Mouse (Mus musculus): ENCODE measurements around the gene Kcnd2. TPM values are rescaled to one million over a fixed set of nuclear protein-coding genes. Genes with fewer than 3 reads are reported as not detected.
"Not testable (repeated sequence)": the region's sequence is repeated elsewhere in the genome, so short reads cannot be mapped to it uniquely, and the experiment has no call there.

Gene Kcnd2
- polyA plus RNA-seq (2017; shearing (Covaris generic)), result not detected

- no peak for ATAC-seq
Observed at GRCm38 (mm10) chr6:21215491-21216191, at the start of gene Kcnd2. Gene Kcnd2 (plus strand): TSS chr6:21215503.

DNA sequence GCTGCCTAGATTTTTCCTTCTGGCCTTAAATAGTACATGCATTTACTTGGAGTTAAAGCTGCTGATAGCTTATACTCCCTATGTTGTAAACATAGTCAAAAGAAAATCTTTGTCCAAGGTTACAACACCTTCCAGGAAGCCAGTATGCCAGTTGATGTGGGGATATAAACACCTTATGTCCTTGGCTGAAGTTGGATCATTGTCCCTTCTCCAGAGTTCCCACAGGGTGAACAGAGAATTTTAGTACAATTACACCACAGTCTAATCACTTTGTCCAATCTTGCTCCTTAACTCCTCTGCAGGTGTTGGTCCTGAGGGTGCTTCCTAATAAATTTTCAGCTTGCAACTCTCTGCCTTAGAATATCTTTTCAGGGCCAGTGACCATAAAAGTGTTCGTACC, 48.7 kb upstream of the Kcnd2 start:
- ATAC-seq, result no peak

DNA sequence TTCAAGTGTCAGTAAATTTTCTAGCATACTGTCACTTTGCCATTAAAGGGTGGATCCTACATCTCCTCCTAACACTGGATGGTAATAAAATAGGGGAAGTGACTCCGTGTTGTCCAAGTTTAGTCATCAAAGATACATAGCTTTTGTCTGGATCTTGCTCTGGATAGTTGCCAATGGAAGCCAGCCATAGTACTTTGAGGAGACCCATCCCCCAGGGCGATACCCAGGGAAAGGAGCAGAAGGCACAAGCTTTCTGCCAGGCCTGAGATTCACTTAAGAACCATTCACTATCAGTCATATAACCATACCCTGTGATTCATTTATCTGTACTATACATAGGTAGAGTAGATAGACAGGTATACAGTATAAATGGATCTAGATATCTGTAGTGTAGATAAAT, 20.0 kb upstream of the Kcnd2 start:
- ATAC-seq, result no peak

- no peak for ATAC-seq
Observed at GRCm38 (mm10) chr6:21213865-21214672, 1.2 kb upstream of the Kcnd2 start.

DNA sequence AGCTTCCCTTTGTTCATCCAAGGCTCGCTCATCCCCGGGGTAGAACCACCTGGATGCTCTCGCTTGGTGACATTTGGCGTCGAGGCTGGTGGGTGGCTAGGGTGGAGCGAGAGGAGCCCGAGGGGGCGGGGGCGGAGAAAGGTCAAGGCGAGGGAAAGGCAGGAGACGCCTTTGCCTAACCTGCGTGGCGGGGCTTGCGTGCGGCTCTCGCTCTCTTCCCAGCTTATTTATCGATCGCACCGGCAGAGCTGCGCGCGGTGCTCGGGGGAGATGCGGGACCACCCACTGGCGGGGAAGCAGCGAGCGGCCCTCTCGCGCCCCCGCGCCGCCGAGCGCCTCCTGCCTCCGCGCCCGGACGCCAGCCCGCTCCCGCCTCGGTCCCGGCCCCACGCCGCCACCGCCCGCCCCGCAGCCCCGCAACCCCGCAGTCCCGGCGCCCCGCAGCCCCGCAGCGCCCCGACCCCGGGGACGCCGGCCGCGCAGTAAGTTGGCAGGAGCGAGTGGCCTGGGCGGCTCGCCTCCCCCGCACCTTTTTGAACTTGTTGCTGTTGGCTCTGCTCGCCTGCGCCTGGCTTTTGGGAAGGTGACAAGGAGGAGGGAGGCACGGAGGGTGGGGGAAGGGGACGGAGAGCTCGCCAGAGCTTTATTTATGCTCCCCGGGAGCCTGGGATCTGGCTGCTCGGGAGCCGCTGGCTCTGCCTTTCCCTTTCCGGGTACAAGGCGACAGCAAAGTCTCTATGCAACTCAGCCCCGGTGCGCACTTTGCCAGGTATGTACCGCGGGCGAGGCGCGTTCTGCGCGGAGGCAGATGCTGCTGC, 421 bp upstream of the Kcnd2 start:
- ATAC-seq, result no peak

GRCm38 (mm10) chr6:21216206-21217020, 1.1 kb downstream of the Kcnd2 start:
- no peak for ATAC-seq

GRCm38 (mm10) chr6:21217156-21217555, 1.9 kb downstream of the Kcnd2 start:
- no peak for ATAC-seq

DNA sequence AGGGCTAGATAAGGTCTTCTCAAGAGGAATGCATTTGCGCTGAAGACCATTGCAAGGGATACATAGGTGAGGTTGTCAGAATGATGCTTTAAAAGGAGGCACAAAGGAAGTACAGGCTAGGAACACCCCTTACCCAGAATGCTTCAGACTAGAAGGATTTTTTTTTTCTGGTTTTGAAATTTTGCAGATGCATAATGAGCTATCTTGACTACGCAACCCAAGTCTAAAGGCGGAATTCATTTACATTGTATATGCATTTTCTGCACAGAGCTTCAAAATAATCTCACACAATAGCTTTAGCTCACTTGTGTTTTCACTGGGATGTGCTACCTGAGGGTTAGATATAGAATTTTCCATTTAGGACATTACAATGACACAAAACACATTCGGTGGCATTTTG, 10.8 kb downstream of the Kcnd2 start:
- no peak for ATAC-seq

GRCm38 (mm10) chr6:21259031-21259430, 43.7 kb downstream of the Kcnd2 start:
- ATAC-seq, result no peak

DNA sequence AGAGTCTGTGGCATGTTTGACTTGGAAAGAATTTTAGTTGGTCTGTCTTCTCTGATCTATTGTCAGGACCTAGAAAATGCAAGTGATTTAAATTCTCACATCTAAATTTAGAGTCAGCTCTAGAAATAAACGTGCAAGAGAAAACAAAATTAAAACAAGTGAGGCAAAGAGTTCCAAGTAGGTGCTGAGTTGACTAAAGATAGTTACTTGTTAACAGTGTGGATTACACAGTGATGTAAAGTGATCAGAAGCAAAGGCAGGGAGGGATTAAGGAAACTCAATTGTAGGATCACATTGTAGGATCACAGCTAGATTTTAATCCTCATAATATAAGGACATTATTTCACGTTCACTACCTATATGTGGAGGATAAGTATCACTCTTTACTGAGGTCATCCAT, 52.6 kb downstream of the Kcnd2 start:
- no peak for ATAC-seq

- ATAC-seq, result no peak
Observed at GRCm38 (mm10) chr6:21277343-21277933, 62.1 kb downstream of the Kcnd2 start.

DNA sequence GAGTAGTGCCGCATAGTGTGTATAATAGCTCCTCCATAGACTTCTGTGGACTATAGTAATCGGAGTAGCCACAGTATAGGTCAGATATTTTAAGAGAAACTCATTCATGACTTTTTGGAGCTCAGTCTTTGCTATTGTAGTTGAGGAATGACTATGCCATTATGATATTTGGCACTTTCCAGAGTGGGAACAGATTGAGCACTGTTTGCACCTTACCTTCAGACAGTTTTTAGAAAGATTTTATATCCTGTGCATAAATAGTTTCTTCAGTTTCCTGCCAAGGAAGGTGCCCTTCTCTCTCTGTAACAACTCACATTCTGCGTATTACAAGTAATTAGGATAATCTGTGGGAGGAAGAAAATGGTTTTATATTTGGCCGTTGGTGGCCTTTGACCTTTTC, 89.6 kb downstream of the Kcnd2 start:
- ATAC-seq, result no peak

- ATAC-seq, result no peak
Observed at GRCm38 (mm10) chr6:21310159-21310558, 94.9 kb downstream of the Kcnd2 start.

DNA sequence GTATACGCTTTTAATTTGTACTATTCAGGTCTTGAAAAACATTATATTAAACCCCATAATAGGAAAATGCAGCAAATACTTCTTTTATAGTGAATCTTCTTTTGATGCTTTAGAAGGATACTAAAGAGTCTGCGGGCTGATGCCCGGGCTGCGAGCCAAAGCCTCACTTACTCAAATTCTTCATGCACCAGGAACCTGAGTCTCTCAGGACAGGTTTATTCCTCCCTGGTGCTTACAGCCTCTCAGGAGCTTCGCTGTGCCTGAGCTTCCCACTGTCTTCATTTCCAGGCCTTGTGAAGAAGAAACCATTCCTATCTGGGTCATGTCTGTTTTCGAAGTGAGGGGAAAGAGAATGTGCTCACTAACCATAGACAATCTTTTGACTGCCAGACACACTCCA, 106.1 kb downstream of the Kcnd2 start:
- ATAC-seq, result no peak

GRCm38 (mm10) chr6:21322211-21322610, 106.9 kb downstream of the Kcnd2 start:
- no peak for ATAC-seq

DNA sequence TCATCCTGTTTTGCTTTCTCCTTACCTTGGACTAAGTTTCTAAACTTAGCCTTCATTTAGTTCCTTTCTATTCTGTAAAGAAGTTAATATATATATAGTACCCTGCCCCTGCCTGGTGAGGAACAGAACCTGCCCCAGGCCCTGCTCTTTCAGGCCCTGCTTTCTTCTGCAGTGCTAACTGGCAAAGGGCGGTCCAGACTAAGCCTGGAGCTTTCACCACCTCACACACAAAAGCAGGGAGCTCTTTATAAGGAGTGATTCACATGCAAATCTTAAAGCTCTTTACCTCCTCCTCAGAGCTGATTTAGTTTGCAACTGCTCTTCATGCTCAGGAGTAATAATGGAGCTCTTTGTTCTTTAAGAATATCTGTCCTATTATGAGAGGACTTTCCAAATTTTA, 109.9 kb downstream of the Kcnd2 start:
- no peak for ATAC-seq

GRCm38 (mm10) chr6:21327081-21327737, 111.9 kb downstream of the Kcnd2 start:
- no peak for ATAC-seq

- not testable (repeated sequence) for ATAC-seq
Observed at GRCm38 (mm10) chr6:21385298-21385697, 170.0 kb downstream of the Kcnd2 start.

- ATAC-seq, result no peak
Observed at GRCm38 (mm10) chr6:21391776-21392175, 176.5 kb downstream of the Kcnd2 start.

GRCm38 (mm10) chr6:21413656-21414055, 198.4 kb downstream of the Kcnd2 start:
- ATAC-seq, result no peak

DNA sequence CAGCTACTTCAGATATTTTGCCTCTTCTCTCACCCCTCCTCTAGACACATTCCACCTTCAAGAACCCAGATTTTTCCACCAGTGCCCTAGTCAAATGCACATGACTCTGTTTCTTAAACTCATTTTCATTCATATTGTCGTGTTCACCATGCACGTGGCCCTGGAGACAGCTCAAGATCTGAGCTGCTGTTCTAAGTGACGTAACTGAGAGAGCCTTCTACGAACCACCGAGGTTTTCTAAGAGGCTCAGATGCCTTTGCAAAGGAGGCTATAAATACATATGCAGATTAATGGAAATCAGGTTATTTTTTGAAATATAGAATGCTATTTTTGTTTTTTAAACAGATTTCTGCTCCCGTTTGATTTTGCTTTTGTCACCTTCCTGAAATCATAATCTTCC, 202.9 kb downstream of the Kcnd2 start:
- no peak for ATAC-seq
